Mouse (Mus musculus) embryo, embryonic 10 days (tissue): ENCODE data around the gene Lrrc40.

Experiments
- DNase-seq: peaks from one replicate; pipeline ENCODE4 v3.0.0-alpha.2; 2015; ENCODE audit warnings: low spot score

Lrrc40 gene

GRCm38 (mm10) chr3:158036329-158036988 lies at the start of gene Lrrc40, which contains the start of gene Srsf11:
Lrrc40 (plus strand) TSS chr3:158036662.
Srsf11 (minus strand) TSS chr3:158036639.
- peak; percentile 98 for DNase-seq

- DNase-seq: no peak
Observed at GRCm38 (mm10) chr3:157993322-157993721, 43.1 kb upstream of the Lrrc40 start.

GRCm38 (mm10) chr3:157995726-157996125 lies 40.7 kb upstream of the Lrrc40 start:
- no peak for DNase-seq

- DNase-seq: no peak
Observed at GRCm38 (mm10) chr3:157998742-157999369, 37.6 kb upstream of the Lrrc40 start.

GRCm38 (mm10) chr3:158008647-158009046 lies 27.8 kb upstream of the Lrrc40 start:
- DNase-seq: no peak

GRCm38 (mm10) chr3:158009762-158010320 lies 26.6 kb upstream of the Lrrc40 start:
- no peak for DNase-seq

- DNase-seq: peak; percentile 95
Observed at GRCm38 (mm10) chr3:158031371-158031925, 5.0 kb upstream of the Lrrc40 start.

GRCm38 (mm10) chr3:158032106-158032505 lies 4.4 kb upstream of the Lrrc40 start:
- no peak for DNase-seq

- no peak for DNase-seq
Observed at GRCm38 (mm10) chr3:158035866-158036265, 596 bp upstream of the Lrrc40 start.

GRCm38 (mm10) chr3:158038106-158038505 lies 1.6 kb downstream of the Lrrc40 start:
- no peak for DNase-seq

- no peak for DNase-seq
Observed at GRCm38 (mm10) chr3:158040755-158041154, 4.3 kb downstream of the Lrrc40 start.

- no peak for DNase-seq
Observed at GRCm38 (mm10) chr3:158049508-158049907, 13.0 kb downstream of the Lrrc40 start.

- no peak for DNase-seq
Observed at GRCm38 (mm10) chr3:158060621-158061291, 24.3 kb downstream of the Lrrc40 start.

GRCm38 (mm10) chr3:158061811-158062523 lies 25.5 kb downstream of the Lrrc40 start:
- no peak for DNase-seq

- DNase-seq: no peak
Observed at GRCm38 (mm10) chr3:158065256-158065655, 28.8 kb downstream of the Lrrc40 start.

GRCm38 (mm10) chr3:158067916-158068315 lies 31.5 kb downstream of the Lrrc40 start:
- no peak for DNase-seq

- peak; percentile 44 for DNase-seq
Observed at GRCm38 (mm10) chr3:158068613-158069263, 32.3 kb downstream of the Lrrc40 start.

- no peak for DNase-seq
Observed at GRCm38 (mm10) chr3:158075004-158075403, 38.5 kb downstream of the Lrrc40 start.

- DNase-seq: peak; percentile 36
Observed at GRCm38 (mm10) chr3:158076685-158077379, 40.4 kb downstream of the Lrrc40 start.

GRCm38 (mm10) chr3:158077380-158077772 lies 40.9 kb downstream of the Lrrc40 start:
- DNase-seq: no peak

- no peak for DNase-seq
Observed at GRCm38 (mm10) chr3:158077828-158078227, 41.4 kb downstream of the Lrrc40 start.
